Mouse (Mus musculus): ENCODE results near the gene Top2a. TPM values are rescaled to one million over a fixed set of nuclear protein-coding genes. Genes with fewer than 3 reads are reported as not detected.

Gene Top2a
- polyA plus RNA-seq, 1 experiment from 2014 or later: 158 TPM

GRCm38 (mm10) chr11:98981997-98982772, 41.8 kb downstream of the Top2a start:
- under 1% methylated on average over 94 of the region's 94 CpGs for WGBS
- H3K27ac ChIP-seq (replicated peaks): peak overlapping the region; percentile 42; the same call in 1 of the 2 replicates
- no peak for ATAC-seq (ENCODE audit: extremely low read depth, insufficient number of reproducible peaks, low FRiP score, low TSS enrichment)

GRCm38 (mm10) chr11:98981289-98981996, 42.5 kb downstream of the Top2a start:
- Histone ChIP-seq H3K9ac (peak overlapping the region; percentile 85), H3K4me2 (peak overlapping the region; percentile 99), H3K4me3 (peak overlapping the region; percentile 69), H3K9me3 (no peaks in the 10 kb centered on the region), H3K36me3 (no peaks in the 10 kb centered on the region), H3K27me3 (replicated peaks) (peaks cover 40% of the 10 kb centered on the region), H3K4me1 (peaks cover 38% of the 10 kb centered on the region), H3K27ac (replicated peaks) (peak overlapping the region; percentile 42; the same call in 1 of the 2 replicates)
- no peak for ATAC-seq (ENCODE audit: extremely low read depth, insufficient number of reproducible peaks, low FRiP score, low TSS enrichment)
- WGBS: 31% methylated on average over 20 of the region's 20 CpGs

More at GRCm38 (mm10) chr11:98981997-98982772, 41.8 kb downstream of the Top2a start:
- H3K36me3 ChIP-seq: no peaks in the 10 kb centered on the region
- peak overlapping the region; percentile 69 for H3K4me3 ChIP-seq
- peaks cover 38% of the 10 kb centered on the region for H3K4me1 ChIP-seq
- peaks cover 40% of the 10 kb centered on the region for H3K27me3 ChIP-seq (replicated peaks)
- 0 out of 2 replicates have a peak, but pooled peaks cover 6% of the 10 kb centered on the region for H3K9me3 ChIP-seq
- peak overlapping the region; percentile 99 for H3K4me2 ChIP-seq
- peak overlapping the region; percentile 85 for H3K9ac ChIP-seq

GRCm38 (mm10) chr11:98979356-98979755, 44.6 kb downstream of the Top2a start:
- whole genome bisulfite sequencing: 67% methylated on average over 4 of the region's 5 CpGs
- H3K27me3 ChIP-seq (replicated peaks): peaks cover 40% of the 10 kb centered on the region
- ATAC-seq (ENCODE audit: extremely low read depth, insufficient number of reproducible peaks, low FRiP score, low TSS enrichment): no peak
- peaks cover 23% of the 10 kb centered on the region for H3K4me1 ChIP-seq
- H3K9ac ChIP-seq: no peak overlapping the region
- no peak overlapping the region for H3K4me3 ChIP-seq
- H3K36me3 ChIP-seq: peaks cover 15% of the 10 kb centered on the region
- no peak overlapping the region for H3K27ac ChIP-seq (replicated peaks)
- no peak overlapping the region for H3K4me2 ChIP-seq
- no peaks in the 10 kb centered on the region for H3K9me3 ChIP-seq

- Histone ChIP-seq H3K9me3 (no peaks in the 10 kb centered on the region), H3K4me1 (peaks cover 21% of the 10 kb centered on the region), H3K27me3 (replicated peaks) (peaks cover 40% of the 10 kb centered on the region), H3K36me3 (peaks cover 22% of the 10 kb centered on the region), H3K4me3 (no peak overlapping the region), H3K27ac (replicated peaks) (no peak overlapping the region), H3K4me2 (no peak overlapping the region), H3K9ac (no peak overlapping the region)
- 56% methylated on average over 15 of the region's 15 CpGs for WGBS
- ATAC-seq (ENCODE audit: extremely low read depth, insufficient number of reproducible peaks, low FRiP score, low TSS enrichment): no peak
These were observed 45.4 kb downstream of the Top2a start for GRCm38 (mm10) chr11:98978526-98979148.

GRCm38 (mm10) chr11:98974871-98975719, 48.9 kb downstream of the Top2a start:
- peaks cover 22% of the 10 kb centered on the region for H3K4me1 ChIP-seq
- no peak overlapping the region for H3K4me3 ChIP-seq
- no peak overlapping the region for H3K4me2 ChIP-seq
- peaks cover 58% of the 10 kb centered on the region for H3K36me3 ChIP-seq
- peaks cover 5% of the 10 kb centered on the region for H3K27me3 ChIP-seq (replicated peaks)
- H3K9ac ChIP-seq: 0 out of 2 replicates have a peak overlapping the region, but pooled peaks have one; percentile 13
- no peak for ATAC-seq (ENCODE audit: extremely low read depth, insufficient number of reproducible peaks, low FRiP score, low TSS enrichment)
- H3K27ac ChIP-seq (replicated peaks): no peak overlapping the region
- 45% methylated on average over 5 of the region's 5 CpGs for WGBS
- no peaks in the 10 kb centered on the region for H3K9me3 ChIP-seq

- Histone ChIP-seq H3K27me3 (replicated peaks) (no peaks in the 10 kb centered on the region), H3K4me1 (peaks cover 30% of the 10 kb centered on the region), H3K4me2 (no peak overlapping the region), H3K4me3 (no peak overlapping the region), H3K27ac (replicated peaks) (no peak overlapping the region), H3K9ac (no peak overlapping the region), H3K36me3 (peaks cover 66% of the 10 kb centered on the region), H3K9me3 (no peaks in the 10 kb centered on the region)
- ATAC-seq (ENCODE audit: extremely low read depth, insufficient number of reproducible peaks, low FRiP score, low TSS enrichment): no peak
- 83% methylated on average over 6 of the region's 6 CpGs for WGBS
These were observed 49.8 kb downstream of the Top2a start for GRCm38 (mm10) chr11:98974213-98974612.

- Histone ChIP-seq H3K27me3 (replicated peaks) (no peaks in the 10 kb centered on the region), H3K9ac (no peak overlapping the region), H3K4me2 (no peak overlapping the region), H3K36me3 (peaks cover 71% of the 10 kb centered on the region), H3K27ac (replicated peaks) (no peak overlapping the region), H3K4me1 (peaks cover 37% of the 10 kb centered on the region), H3K4me3 (no peak overlapping the region), H3K9me3 (no peaks in the 10 kb centered on the region)
- ATAC-seq (ENCODE audit: extremely low read depth, insufficient number of reproducible peaks, low FRiP score, low TSS enrichment): 0 out of 2 replicates have a peak, but pooled peaks have one; percentile 17
- 77% methylated on average over 13 of the region's 14 CpGs for WGBS
These were observed 50.4 kb downstream of the Top2a start for GRCm38 (mm10) chr11:98973584-98973983.

- 83% methylated on average over 9 of the region's 9 CpGs for WGBS
- no peak overlapping the region for H3K27ac ChIP-seq (replicated peaks)
- H3K27me3 ChIP-seq (replicated peaks): no peaks in the 10 kb centered on the region
- no peaks in the 10 kb centered on the region for H3K9me3 ChIP-seq
- H3K4me1 ChIP-seq: peaks cover 44% of the 10 kb centered on the region
- H3K9ac ChIP-seq: no peak overlapping the region
- no peak overlapping the region for H3K4me2 ChIP-seq
- H3K36me3 ChIP-seq: peaks cover 78% of the 10 kb centered on the region
- no peak overlapping the region for H3K4me3 ChIP-seq
- no peak for ATAC-seq (ENCODE audit: extremely low read depth, insufficient number of reproducible peaks, low FRiP score, low TSS enrichment)
These were observed 51.1 kb downstream of the Top2a start for GRCm38 (mm10) chr11:98972801-98973360.

- ATAC-seq (ENCODE audit: extremely low read depth, insufficient number of reproducible peaks, low FRiP score, low TSS enrichment): no peak
These were observed 51.8 kb downstream of the Top2a start for GRCm38 (mm10) chr11:98972215-98972614.

GRCm38 (mm10) chr11:98971316-98972031, 52.5 kb downstream of the Top2a start:
- Histone ChIP-seq H3K9me3 (no peaks in the 10 kb centered on the region), H3K36me3 (peaks cover 92% of the 10 kb centered on the region), H3K4me3 (no peak overlapping the region), H3K4me1 (peaks cover 58% of the 10 kb centered on the region), H3K27me3 (replicated peaks) (no peaks in the 10 kb centered on the region), H3K4me2 (no peak overlapping the region), H3K9ac (peak overlapping the region; percentile 50; the same call in 1 of the 2 replicates), H3K27ac (replicated peaks) (peak overlapping the region; percentile 46)
- 68% methylated on average over 23 of the region's 23 CpGs for WGBS
- ATAC-seq (ENCODE audit: extremely low read depth, insufficient number of reproducible peaks, low FRiP score, low TSS enrichment): no peak

More at GRCm38 (mm10) chr11:98972215-98972614, 51.8 kb downstream of the Top2a start:
- Histone ChIP-seq H3K36me3 (peaks cover 84% of the 10 kb centered on the region), H3K9me3 (no peaks in the 10 kb centered on the region), H3K9ac (no peak overlapping the region), H3K27me3 (replicated peaks) (no peaks in the 10 kb centered on the region), H3K4me1 (peaks cover 50% of the 10 kb centered on the region), H3K4me3 (no peak overlapping the region), H3K4me2 (no peak overlapping the region), H3K27ac (replicated peaks) (no peak overlapping the region)
- 54% methylated on average over 9 of the region's 9 CpGs for WGBS

All from heart, embryonic 13.5 days (tissue).